Mouse (Mus musculus) liver, embryonic 14.5 days (tissue): ENCODE results near the gene Cdk8. TPM values are rescaled to one million over a fixed set of nuclear protein-coding genes. Genes with fewer than 3 reads are reported as not detected.

Source experiments
- ATAC-seq: fragments of 200-750 bp; cut with Nextera tagmentation; 2 replicates; pipeline ENCODE4 v1.8.0; 2017; ENCODE audit warnings: moderate number of reproducible peaks, mild to moderate bottlenecking, moderate library complexity; ENCODE audit not compliant: insufficient read depth
- DNase-seq, 3 experiments: peaks; one replicate each; pipeline ENCODE4 v3.0.0-alpha.2; 2012 to 2013; ENCODE audit warnings: low read depth in 3 of 3, low spot score in 3 of 3
- H3K27ac ChIP-seq: fragments of 300-500 bp; sonication (generic); 2 replicates; pipeline ENCODE4 v1.5.1; 2014; ENCODE audit warnings: moderate library complexity, mild to moderate bottlenecking, control low read depth, inconsistent platforms
- H3K27me3 ChIP-seq: fragments of 300-500 bp; sonication (generic); 2 replicates; pipeline ENCODE4 v1.6.1; 2014; ENCODE audit warnings: mild to moderate bottlenecking, low read length, moderate library complexity; ENCODE audit not compliant: control insufficient read depth, insufficient read depth
- H3K36me3 ChIP-seq: fragments of 300-500 bp; sonication (generic); replicated peaks from 2 replicates; pipeline ENCODE4 v1.6.1; 2014; ENCODE audit warnings: low read depth; ENCODE audit not compliant: control insufficient read depth, insufficient read depth
- H3K4me1 ChIP-seq, 2 experiments: fragments of 200-500 bp in 1 of 2; fragments of 300-500 bp in 1 of 2; sonication (generic) in 1 of 2; replicated peaks; 2 replicates each; pipeline ENCODE4 v1.6.1; 2012 to 2014; ENCODE audit warnings: antibody characterized with exemption in 1 of 2, inconsistent platforms in 1 of 2, low read length in 1 of 2; ENCODE audit not compliant: control insufficient read depth in 2 of 2, insufficient read depth in 2 of 2
- H3K4me2 ChIP-seq: fragments of 300-500 bp; sonication (generic); 2 replicates; pipeline ENCODE4 v1.6.1; 2014; ENCODE audit warnings: low read depth, mild to moderate bottlenecking, control low read depth, moderate library complexity
- H3K4me3 ChIP-seq, 2 experiments: fragments of 200-500 bp in 1 of 2; fragments of 300-500 bp in 1 of 2; sonication (generic) in 1 of 2; 2 replicates each; pipeline ENCODE4 v1.5.1; 2012 to 2014; ENCODE audit warnings: low read depth in 2 of 2, low read length in 2 of 2, mild to moderate bottlenecking in 2 of 2, control low read depth in 1 of 2, inconsistent platforms in 1 of 2, moderate library complexity in 1 of 2; ENCODE audit not compliant: insufficient read depth in 1 of 2
- H3K9ac ChIP-seq: fragments of 300-500 bp; sonication (generic); replicated peaks from 2 replicates; pipeline ENCODE4 v1.6.1; 2014; ENCODE audit warnings: mild to moderate bottlenecking, control low read depth, moderate library complexity
- H3K9me3 ChIP-seq: fragments of 300-500 bp; sonication (generic); 2 replicates; pipeline ENCODE4 v1.6.1; 2016; ENCODE audit warnings: low read length, mixed read lengths; ENCODE audit not compliant: control insufficient read depth
- CTCF ChIP-seq: IDR thresholded peaks from 2 replicates; pipeline ENCODE4 v1.5.1; 2016; ENCODE audit warnings: antibody characterized with exemption, low read depth, control low read depth
- EP300 ChIP-seq: IDR thresholded peaks from 2 replicates; pipeline ENCODE4 v1.6.1; 2016; ENCODE audit warnings: antibody characterized with exemption, low read depth
- WGBS: fragments of 180-500 bp; shearing (Covaris S2); extraction: QIAGEN DNeasy Blood & Tissue Kit; methylation state at CpG from one replicate; pipeline ENCODE4 v1.1.7; 2014; ENCODE audit not compliant: insufficient replicate concordance; 5-methylcytosine and 5-hydroxymethylcytosine counted together
- polyA plus RNA-seq, 2 experiments: library from polyadenylated mRNA; depleted of rRNA in 1 of 2; stranded (reverse) in 1 of 2; unstranded in 1 of 2; fragments of >200 nt; fragmentation: Nextera tagmentation in 1 of 2; extraction: Ambion mirVana in 1 of 2; gene quantifications; 2 replicates each; pipeline versions ENCODE4 v1.2.1 to v1.2.3; 2012 to 2014

Cdk8 gene
- polyA plus RNA-seq, 2 experiments: 25.8 to 42.5 TPM

GRCm38 (mm10) chr5:146241202-146241601 is 10.2 kb downstream of the Cdk8 start:
- WGBS: 84% methylated on average over 3 of the region's 3 CpGs
- DNase-seq (no peak), ATAC-seq (no peak)
- Histone ChIP-seq H3K27me3 (no peaks in the 10 kb centered on the region), H3K4me2 (no peak overlapping the region), H3K36me3 (peaks cover 7% of the 10 kb centered on the region), H3K27ac (no peak overlapping the region), H3K4me1 (peaks cover 57 to 66% of the 10 kb centered on the region in 2 experiments), H3K4me3 (no peak overlapping the region), H3K9me3 (no peaks in the 10 kb centered on the region), H3K9ac (no peak overlapping the region)
- TF ChIP-seq CTCF (no peak), EP300 (no peak)

DNA sequence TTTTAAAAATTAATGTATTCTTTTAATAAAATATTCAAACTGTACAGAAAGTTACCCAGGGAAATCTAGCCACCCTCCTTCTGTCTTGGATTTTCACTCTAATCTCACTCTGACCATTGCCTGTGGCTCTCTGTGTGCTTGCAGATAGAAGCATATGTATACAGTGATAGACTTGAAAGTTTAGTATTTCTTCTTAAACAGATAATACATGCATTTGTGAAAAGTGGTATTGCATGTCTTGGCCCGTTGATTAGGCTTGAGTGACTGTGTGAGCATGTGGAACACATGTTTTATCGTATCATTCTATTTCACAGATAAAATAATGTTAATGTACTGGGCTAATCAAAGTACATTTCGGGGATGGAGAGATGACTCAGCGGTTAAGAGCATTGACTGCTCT is 14.2 kb downstream of the Cdk8 start:
- ATAC-seq (peak; percentile 83), DNase-seq (peak; percentile 58 to 64 (median 62))
- TF ChIP-seq CTCF (no peak), EP300 (peak; percentile 92)
- Histone ChIP-seq H3K27ac (peak overlapping the region; percentile 60), H3K4me1 (peaks cover 75 to 77% of the 10 kb centered on the region in 2 experiments), H3K4me3 (no peak overlapping the region), H3K36me3 (no peaks in the 10 kb centered on the region; the same call in 1 of the 2 replicates), H3K9me3 (no peaks in the 10 kb centered on the region), H3K27me3 (no peaks in the 10 kb centered on the region), H3K9ac (no peak overlapping the region), H3K4me2 (peak overlapping the region; percentile 18)
- WGBS: 32% methylated on average over 4 of the region's 4 CpGs

DNA sequence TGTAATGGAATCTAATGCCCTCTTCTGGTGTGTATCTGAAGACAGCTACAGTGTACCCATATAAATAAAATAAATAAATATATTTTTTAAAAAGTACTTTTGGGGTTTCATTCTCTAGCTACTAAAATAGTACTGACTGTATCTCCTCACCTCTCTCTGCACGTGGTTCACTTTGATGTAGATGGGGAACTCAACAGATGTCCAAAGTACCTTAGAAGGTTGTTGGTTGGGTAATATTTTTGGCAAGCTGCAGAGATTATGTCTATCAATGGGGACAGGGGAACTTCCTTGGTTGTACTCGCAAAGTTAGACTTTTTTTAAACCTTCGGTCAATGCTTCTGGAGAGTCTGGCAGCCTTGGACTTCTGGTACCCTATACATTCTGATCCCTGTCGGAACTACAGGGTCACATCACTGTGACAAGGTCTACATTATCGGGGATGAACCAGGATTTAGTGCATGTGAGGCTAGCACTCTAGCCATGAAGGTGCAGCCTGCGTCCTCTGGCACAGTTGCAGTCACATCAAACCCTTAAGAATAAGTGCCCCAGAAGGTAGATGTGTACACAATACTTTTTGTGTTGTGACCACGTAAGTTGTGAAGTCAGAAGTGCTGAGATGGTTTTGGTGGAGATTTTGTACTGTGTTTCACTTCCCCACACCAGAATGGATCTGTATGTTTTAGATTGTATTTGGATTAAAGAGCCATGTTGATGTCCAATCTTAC is 14.8 kb downstream of the Cdk8 start:
- Histone ChIP-seq H3K4me2 (peak overlapping the region; percentile 28), H3K4me1 (peaks cover 80 to 82% of the 10 kb centered on the region in 2 experiments), H3K9me3 (no peaks in the 10 kb centered on the region), H3K27ac (peak overlapping the region; percentile 60), H3K36me3 (no peaks in the 10 kb centered on the region; the same call in 1 of the 2 replicates), H3K9ac (no peak overlapping the region), H3K27me3 (no peaks in the 10 kb centered on the region), H3K4me3 (no peak overlapping the region)
- DNase-seq (no peak), ATAC-seq (no peak)
- 78% methylated on average over 7 of the region's 7 CpGs for WGBS
- TF ChIP-seq EP300 (no peak), CTCF (no peak)

- DNase-seq (no peak), ATAC-seq (no peak)
- Histone ChIP-seq H3K27me3 (no peaks in the 10 kb centered on the region), H3K4me2 (peak overlapping the region; percentile 23), H3K4me1 (peaks cover 82 to 85% of the 10 kb centered on the region in 2 experiments), H3K9me3 (no peaks in the 10 kb centered on the region), H3K9ac (peak overlapping the region; percentile 40; the same call in 1 of the 2 replicates), H3K27ac (0 out of 2 replicates have a peak overlapping the region, but pooled peaks have one; percentile 16), H3K36me3 (no peaks in the 10 kb centered on the region; the same call in 1 of the 2 replicates), H3K4me3 (no peak overlapping the region)
- no peak for TF ChIP-seq EP300
- no peak for TF ChIP-seq CTCF
- WGBS: 85% methylated on average over 1 of the region's 1 CpGs
Measured at GRCm38 (mm10) chr5:146246386-146246785, 15.4 kb downstream of the Cdk8 start.

DNA sequence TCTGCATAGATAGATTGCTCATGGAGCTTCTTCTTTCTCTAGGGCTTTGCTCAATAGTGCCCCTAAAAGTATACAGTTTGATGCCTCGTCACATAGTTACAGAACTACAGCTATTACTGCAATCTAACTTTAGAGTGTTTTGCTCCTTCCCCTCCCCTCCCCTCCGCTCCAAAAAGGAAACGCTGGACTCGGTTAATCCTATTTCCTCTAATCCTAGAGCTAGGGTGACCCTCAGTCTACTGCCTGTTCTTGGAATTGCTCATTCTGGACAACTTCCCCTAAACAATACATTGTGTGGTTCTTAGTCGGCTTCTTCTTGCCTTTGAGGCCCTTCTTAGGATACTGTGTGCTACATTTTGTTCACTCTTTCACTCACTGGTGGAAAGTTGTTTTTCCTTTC is 16.7 kb downstream of the Cdk8 start:
- no peak overlapping the region for H3K4me2 ChIP-seq

More for the DNA sequence above, 16.7 kb downstream of the Cdk8 start:
- H3K4me1 ChIP-seq: peaks cover 79 to 83% of the 10 kb centered on the region in 2 experiments
- DNase-seq: no peak
- TF ChIP-seq CTCF: no peak
- TF ChIP-seq EP300: no peak
- no peak for ATAC-seq
- no peaks in the 10 kb centered on the region; the same call in 1 of the 2 replicates for H3K36me3 ChIP-seq
- no peaks in the 10 kb centered on the region for H3K9me3 ChIP-seq
- no peaks in the 10 kb centered on the region for H3K27me3 ChIP-seq
- no peak overlapping the region for H3K4me3 ChIP-seq
- no peak overlapping the region for H3K9ac ChIP-seq
- H3K27ac ChIP-seq: no peak overlapping the region
- 58% methylated on average over 5 of the region's 5 CpGs for WGBS
